Mouse (Mus musculus) embryonic facial prominence, embryonic 15.5 days (tissue): ENCODE results near the gene Gm8653. TPM values are rescaled to one million over a fixed set of nuclear protein-coding genes. Genes with fewer than 3 reads are reported as not detected.
"Not testable (repeated sequence)": the region's sequence is repeated elsewhere in the genome, so short reads cannot be mapped to it uniquely, and the experiment has no call there.

Experiments
- ATAC-seq: fragments of 200-750 bp; cut with Nextera tagmentation; 2 replicates; pipeline ENCODE4 v1.8.0; 2017; ENCODE audit warnings: low read depth, moderate TSS enrichment; ENCODE audit not compliant: insufficient number of reproducible peaks, low FRiP score, low TSS enrichment
- H3K27ac ChIP-seq: fragments of 300-500 bp; sonication (generic); replicated peaks from 2 replicates; pipeline ENCODE4 v1.5.1; 2015; ENCODE audit warnings: mild to moderate bottlenecking, inconsistent platforms
- H3K27me3 ChIP-seq: fragments of 300-500 bp; sonication (generic); 2 replicates; pipeline ENCODE4 v1.6.1; 2015; ENCODE audit warnings: inconsistent platforms
- H3K36me3 ChIP-seq: fragments of 300-500 bp; sonication (generic); 2 replicates; pipeline ENCODE4 v1.6.1; 2015; ENCODE audit warnings: mild to moderate bottlenecking, inconsistent platforms
- H3K4me1 ChIP-seq: fragments of 300-500 bp; sonication (generic); 2 replicates; pipeline ENCODE4 v1.6.1; 2015; ENCODE audit warnings: inconsistent platforms
- H3K4me2 ChIP-seq: fragments of 300-500 bp; sonication (generic); replicated peaks from 2 replicates; pipeline ENCODE4 v1.6.1; 2015; ENCODE audit warnings: mild to moderate bottlenecking, inconsistent platforms
- H3K4me3 ChIP-seq: fragments of 300-500 bp; sonication (generic); replicated peaks from 2 replicates; pipeline ENCODE4 v1.5.1; 2015; ENCODE audit warnings: mild to moderate bottlenecking, inconsistent platforms
- H3K9ac ChIP-seq: fragments of 300-500 bp; sonication (generic); 2 replicates; pipeline ENCODE4 v1.6.1; 2015; ENCODE audit warnings: inconsistent platforms
- H3K9me3 ChIP-seq: fragments of 300-500 bp; sonication (generic); replicated peaks from 2 replicates; pipeline ENCODE4 v1.6.1; 2016; ENCODE audit warnings: inconsistent platforms
- WGBS: fragments of 180-500 bp; shearing (Covaris S2); methylation state at CpG from one replicate; pipeline ENCODE4 v1.1.7; 2015; 5-methylcytosine and 5-hydroxymethylcytosine counted together
- polyA plus RNA-seq: library from polyadenylated mRNA; unstranded; fragments of >200 nt; fragmentation: Nextera tagmentation; extraction: Ambion mirVana; gene quantifications from 2 replicates; pipeline ENCODE4 v1.2.1, GENCODE M21; 2015

Gene Gm8653
- not detected in 2 replicates for polyA plus RNA-seq

DNA sequence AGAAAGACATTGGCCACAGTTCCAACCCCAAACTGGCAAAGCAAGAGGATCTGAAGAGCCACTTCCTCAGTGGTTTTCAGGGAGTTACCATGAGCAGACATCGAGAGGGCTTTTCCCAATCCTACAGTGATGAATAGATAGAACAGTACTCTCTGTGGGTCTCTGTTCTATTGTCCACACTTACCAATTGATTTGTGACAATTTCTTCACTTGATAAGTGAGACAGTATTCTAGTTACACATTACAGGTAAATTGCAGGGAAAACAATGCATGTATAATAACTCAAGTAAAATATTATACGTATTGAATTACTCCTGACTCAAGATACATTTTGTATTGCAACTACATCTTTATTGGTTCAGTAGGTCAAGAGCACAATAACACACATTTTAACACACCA is at the start of gene Gm8653:
Gene Gm8653 (minus strand): TSS at position 101 of the 400 bp plus-strand sequence.
- H3K9me3 ChIP-seq, ATAC-seq, H3K27ac ChIP-seq, H3K4me3 ChIP-seq, H3K27me3 ChIP-seq, H3K4me1 ChIP-seq, H3K36me3 ChIP-seq, H3K9ac ChIP-seq, H3K4me2 ChIP-seq: not testable (repeated sequence)
- WGBS, result no CpG with 5 or more reads among the region's 2 CpGs

DNA sequence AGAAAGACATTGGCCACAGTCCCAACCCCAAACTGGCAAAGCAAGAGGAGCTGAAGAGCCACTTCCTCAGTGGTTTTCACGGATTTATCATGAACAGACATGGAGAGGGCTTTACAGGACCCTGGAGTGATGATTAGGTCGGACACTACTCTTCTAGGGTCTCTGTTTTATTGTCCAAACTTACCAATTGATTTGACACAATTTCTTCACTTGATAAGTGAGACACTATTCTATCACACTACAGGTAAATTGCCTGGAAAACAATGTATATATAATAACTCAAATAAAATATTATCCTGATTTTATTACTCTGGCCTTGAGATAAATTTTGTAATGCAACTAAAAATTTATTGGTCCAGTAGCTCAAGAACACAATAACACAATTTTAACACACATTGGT is 28.3 kb upstream of the Gm8653 start, which contains the start of gene Gm8453:
Gene Gm8453 (minus strand): TSS at position 101 of the 400 bp plus-strand sequence.
- H3K4me1 ChIP-seq, H3K27ac ChIP-seq, ATAC-seq, H3K27me3 ChIP-seq, H3K9me3 ChIP-seq, H3K9ac ChIP-seq, H3K4me3 ChIP-seq, H3K4me2 ChIP-seq, H3K36me3 ChIP-seq: not testable (repeated sequence)
- WGBS, result 22% methylated on average over 2 of the region's 2 CpGs

DNA sequence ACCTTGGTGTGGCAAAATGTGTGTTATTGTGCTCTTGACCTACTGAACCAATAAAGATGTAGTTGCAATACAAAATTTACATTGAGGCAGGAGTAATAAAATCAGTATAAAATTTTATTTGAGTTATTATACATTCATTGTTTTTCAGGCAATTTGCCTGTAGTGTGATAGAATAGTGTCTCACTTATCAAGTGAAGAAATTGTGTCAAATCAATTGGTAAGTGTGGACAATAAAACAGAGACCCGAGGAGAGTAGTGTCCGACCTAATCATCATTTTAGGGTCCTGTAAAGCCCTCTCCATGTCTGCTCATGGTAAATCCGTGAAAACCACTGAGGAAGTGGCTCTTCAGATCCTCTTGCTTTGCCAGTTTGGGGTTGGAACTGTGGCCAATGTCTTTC is 12.0 kb downstream of the Gm8653 start, which contains the start of gene Vmn1r143:
Gene Vmn1r143 (plus strand): TSS at position 301 of the 400 bp plus-strand sequence.
- not testable (repeated sequence) for H3K9me3 ChIP-seq, H3K4me3 ChIP-seq, H3K27me3 ChIP-seq, H3K4me2 ChIP-seq, H3K4me1 ChIP-seq, ATAC-seq, H3K9ac ChIP-seq, H3K36me3 ChIP-seq, H3K27ac ChIP-seq
- no CpG with 5 or more reads among the region's 3 CpGs for WGBS

DNA sequence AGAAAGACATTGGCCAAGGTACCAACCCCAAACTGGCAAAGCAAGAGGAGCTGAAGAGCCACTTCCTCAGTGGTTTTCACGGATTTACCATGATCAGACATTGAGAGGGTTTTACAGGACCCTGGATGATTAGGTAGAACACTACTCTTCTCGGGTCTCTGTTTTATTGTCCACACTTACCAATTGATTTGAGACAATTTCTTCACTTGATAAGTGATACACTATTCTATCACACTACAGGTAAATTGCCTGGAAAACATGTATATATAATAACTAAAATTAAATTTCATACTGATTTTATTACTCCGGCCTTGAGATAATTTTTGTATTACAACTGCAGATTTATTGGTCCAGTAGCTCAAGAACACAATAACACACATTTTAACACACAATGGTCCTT is 37.1 kb downstream of the Gm8653 start, which contains the start of gene Vmn1r142:
Gene Vmn1r142 (minus strand): TSS at position 101 of the 400 bp plus-strand sequence.
- not testable (repeated sequence) for H3K9me3 ChIP-seq, H3K4me3 ChIP-seq, H3K9ac ChIP-seq, H3K4me2 ChIP-seq, ATAC-seq, H3K27me3 ChIP-seq, H3K4me1 ChIP-seq, H3K27ac ChIP-seq, H3K36me3 ChIP-seq
- WGBS, result no CpG with 5 or more reads among the region's 3 CpGs

Other genes with a start within 250 kb of the Gm8653 start
- gene Vmn1r137, start 206.7 kb downstream of the Gm8653 start, polyA plus RNA-seq, result not detected in 2 replicates
- gene Vmn1r138, start 172.4 kb downstream of the Gm8653 start, polyA plus RNA-seq, result not detected in 2 replicates
- gene Gm6176, start 145.0 kb downstream of the Gm8653 start, polyA plus RNA-seq, result not detected in 2 replicates
- not detected in 2 replicates for gene Vmn1r139, start 132.2 kb downstream of the Gm8653 start, polyA plus RNA-seq
- not detected in 2 replicates for gene Gm16451, start 83.0 kb downstream of the Gm8653 start, polyA plus RNA-seq
- gene Gm10666, start 66.5 kb downstream of the Gm8653 start, polyA plus RNA-seq, result not detected in 2 replicates
- not detected in 2 replicates for gene Vmn1r142, start 37.2 kb downstream of the Gm8653 start, polyA plus RNA-seq
- not detected in 2 replicates for gene Vmn1r143, start 11.9 kb downstream of the Gm8653 start, polyA plus RNA-seq
- gene Gm8453, start 28.2 kb upstream of the Gm8653 start, polyA plus RNA-seq, result not detected in 2 replicates
- not detected in 2 replicates for gene Gm4187, start 128.5 kb upstream of the Gm8653 start, polyA plus RNA-seq
- not detected in 2 replicates for gene Gm8660, start 169.8 kb upstream of the Gm8653 start, polyA plus RNA-seq
- not detected in 2 replicates for gene Vmn1r148, start 212.3 kb upstream of the Gm8653 start, polyA plus RNA-seq
- not detected in 2 replicates for gene Vmn1r149, start 237.0 kb upstream of the Gm8653 start, polyA plus RNA-seq